Mouse (Mus musculus) kidney, postnatal 25 days (tissue): ENCODE measurements around the gene Ldb2.

ENCODE experiments used
- DNase-seq, 2 experiments: peaks; one replicate each; pipeline ENCODE4 v3.0.0; 2021; ENCODE audit warnings: mixed read lengths in 2 of 2

Gene Ldb2

DNA sequence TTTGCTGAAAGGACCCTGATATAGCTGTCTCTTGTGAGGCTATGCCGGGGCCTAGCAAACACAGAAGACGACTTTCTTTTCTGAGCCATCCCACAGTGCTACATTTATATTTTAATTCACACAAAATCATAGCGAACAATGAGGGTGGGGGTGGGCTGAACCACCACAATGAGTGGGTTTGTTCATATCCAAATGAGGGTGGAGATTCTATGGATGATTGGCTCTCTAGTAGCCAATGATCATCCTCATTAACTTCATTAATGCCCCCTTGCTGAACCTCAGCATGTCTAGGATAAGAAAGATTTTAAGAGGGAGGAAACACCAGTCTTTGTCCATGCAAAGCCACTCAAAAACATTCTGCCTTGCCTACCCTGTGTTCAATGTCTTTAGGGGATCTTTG, 156.4 kb downstream of the Ldb2 start:
- DNase-seq, result no peak

DNA sequence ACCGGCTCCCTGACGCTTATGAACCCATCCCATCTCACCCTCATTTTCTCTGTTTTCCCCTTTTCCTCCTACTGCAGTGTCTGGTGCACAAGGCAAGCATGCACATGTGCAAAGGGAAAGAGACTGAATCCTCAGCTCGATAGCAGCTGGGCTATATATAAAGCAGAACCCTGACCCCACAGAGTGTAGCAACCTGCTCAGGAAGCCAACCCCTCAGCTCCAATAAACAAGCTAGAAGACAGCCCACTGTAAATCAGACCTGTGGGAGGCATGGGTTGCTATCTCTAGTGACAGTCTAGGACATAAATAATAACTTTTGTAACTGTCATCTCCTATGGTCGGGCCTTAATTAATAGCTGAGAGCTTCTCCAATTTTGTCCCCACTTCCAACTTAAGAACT, 158.4 kb downstream of the Ldb2 start:
- DNase-seq, result no peak

- DNase-seq, result no peak
These were observed 163.9 kb downstream of the Ldb2 start for GRCm38 (mm10) chr5:44635546-44635945.

DNA sequence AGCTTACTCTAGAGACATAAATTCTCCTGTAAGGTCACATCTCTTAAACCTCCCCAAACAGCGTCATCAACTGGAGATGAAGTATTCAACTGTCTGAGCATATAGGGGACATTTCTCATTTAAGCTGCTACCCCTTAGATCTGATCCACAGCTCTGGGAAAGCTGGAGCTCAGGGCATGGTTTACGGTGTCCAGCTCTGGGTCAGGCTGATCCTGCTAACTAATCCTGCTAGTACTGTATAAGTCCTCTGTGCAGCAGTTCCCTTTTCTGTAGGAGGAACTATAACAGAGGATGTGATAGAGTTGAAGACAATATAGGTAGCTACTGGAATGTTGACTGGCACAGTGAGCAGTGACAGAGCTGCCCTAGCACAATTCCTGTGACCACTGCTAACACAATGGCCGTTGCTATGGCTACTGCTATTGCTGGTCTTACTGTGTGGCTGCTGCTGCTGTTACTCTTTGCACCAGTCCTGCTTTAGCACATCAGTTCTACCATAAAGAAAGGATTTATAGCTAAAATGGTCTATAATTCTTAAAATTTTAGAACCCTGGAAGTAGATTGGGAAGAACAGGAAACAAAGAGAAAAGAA, 170.3 kb downstream of the Ldb2 start:
- DNase-seq, result no peak

DNA sequence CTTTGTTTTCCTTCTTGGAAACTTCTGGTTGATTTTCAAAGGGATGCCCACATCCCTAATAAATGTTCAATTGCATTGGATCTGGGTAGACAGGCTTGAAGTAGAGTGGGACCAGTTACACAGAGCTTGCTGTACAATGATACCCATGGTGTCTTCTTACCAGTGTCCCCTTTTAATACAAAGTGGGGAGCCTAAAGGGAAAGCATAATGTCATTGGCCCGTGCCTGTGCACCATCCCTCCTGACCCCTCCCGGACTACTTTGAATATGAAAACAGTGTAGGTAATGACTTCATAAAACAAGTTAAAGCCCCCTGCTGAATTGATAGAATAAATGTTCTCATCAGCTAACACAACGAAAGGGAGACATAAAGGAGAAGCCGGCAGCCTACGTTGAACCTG, 172.0 kb downstream of the Ldb2 start:
- DNase-seq, result no peak

- no peak for DNase-seq
These were observed 172.6 kb downstream of the Ldb2 start for GRCm38 (mm10) chr5:44626885-44627284.

DNA sequence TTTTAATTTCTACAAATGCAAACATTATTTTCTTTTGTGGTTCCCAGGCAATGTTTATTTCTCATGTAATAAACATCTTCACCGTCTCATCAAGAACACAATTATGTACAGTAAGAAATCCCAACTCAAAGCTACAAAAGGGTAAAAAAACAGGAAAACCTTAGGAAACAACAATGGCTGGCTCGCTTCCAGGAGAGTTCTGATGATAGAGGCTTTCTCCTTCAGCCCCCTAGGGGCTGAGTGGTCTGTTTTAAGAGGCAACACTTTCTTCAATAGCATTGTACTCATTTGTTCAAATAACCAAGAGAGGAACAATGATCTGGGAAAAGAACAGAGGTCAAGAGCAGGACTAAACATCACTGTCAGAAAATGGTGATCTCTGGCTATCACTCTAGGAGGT, 173.4 kb downstream of the Ldb2 start:
- DNase-seq, result peak; percentile 79 to 91

DNA sequence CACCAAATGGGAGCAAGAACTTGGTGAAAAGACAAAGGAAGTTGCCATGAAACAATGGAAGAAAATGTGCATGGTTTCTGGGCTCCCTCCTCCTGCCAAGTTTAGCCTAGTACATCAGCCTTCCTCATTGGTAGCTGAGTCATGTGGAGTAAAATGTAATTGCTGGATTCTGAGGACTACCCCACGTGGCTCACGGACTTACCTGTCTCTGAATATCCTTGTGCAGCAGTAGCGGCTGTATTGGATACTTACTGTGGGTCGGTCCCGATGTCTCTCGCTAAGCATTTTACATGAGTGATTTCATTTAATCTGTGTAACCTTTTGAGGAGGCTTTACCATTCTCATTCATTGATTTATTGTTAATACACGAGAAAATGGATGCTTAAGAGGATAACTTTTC, 183.8 kb downstream of the Ldb2 start:
- DNase-seq, result no peak

DNA sequence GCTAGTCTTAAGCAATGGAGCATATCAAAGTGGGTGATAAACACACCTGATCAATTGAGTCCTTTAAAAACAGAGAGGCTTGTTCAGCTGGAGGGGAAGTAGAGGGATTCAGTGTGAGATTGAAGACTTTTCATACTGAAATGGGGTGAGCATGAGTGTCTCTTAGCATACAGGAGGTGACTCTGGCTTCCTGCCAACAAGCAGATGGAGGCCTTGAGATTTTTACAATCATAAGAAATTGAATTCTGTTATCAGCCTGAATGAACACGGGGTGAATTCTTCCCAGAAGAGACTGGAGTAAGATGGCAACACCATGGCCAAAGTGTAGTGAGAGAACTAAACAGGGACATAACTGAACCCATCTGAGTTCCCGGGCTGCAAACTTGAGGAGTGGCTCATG, 190.6 kb downstream of the Ldb2 start:
- DNase-seq, result peak in 1 of 2 experiments; percentile 30

DNA sequence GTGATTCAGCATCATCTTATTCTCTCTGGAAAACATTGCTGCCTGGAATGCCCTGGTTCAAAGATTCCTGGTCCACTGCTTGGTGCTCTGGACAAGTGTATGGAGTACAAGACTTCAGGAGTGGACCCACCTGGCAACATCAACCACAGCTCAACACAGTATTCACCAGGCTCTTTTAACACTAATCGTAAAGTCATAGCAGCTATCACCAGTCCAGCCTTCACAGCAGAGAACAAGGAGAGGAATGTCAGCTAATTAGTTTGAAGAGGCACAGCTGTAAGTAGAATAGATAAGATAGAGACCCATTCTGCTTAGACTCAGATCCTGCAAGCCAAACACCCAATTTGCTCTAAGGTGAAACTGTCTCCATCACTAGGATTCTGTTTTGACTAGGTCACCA, 198.1 kb downstream of the Ldb2 start:
- DNase-seq, result no peak

GRCm38 (mm10) chr5:44593522-44594218, 205.8 kb downstream of the Ldb2 start:
- peak; percentile 37 to 47 for DNase-seq

DNA sequence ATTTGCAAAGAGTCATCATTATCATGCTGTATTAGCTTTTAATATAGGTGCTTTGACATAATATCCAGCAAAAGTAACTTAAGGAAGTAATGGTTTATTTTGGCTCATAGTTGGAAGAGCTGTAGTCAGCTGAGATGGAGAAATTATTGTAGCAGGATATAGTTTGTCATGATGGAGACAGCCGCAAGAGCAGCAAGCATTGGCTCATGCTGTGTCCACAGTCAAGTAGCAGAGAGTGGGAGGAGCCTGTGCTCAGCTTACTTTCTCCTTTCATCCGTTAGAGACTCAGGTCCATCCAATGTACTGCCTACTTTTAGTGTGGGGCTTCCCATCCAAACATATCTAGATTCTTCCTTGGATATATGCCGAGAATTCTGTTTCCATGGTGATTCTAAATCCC, 208.7 kb downstream of the Ldb2 start:
- peak; percentile 32 to 58 for DNase-seq

GRCm38 (mm10) chr5:44589318-44589717, 210.2 kb downstream of the Ldb2 start:
- peak; percentile 11 to 43 for DNase-seq

- DNase-seq, result no peak
These were observed 212.9 kb downstream of the Ldb2 start for GRCm38 (mm10) chr5:44586571-44586970.

- peak; percentile 25 to 48 for DNase-seq
These were observed 219.5 kb downstream of the Ldb2 start for GRCm38 (mm10) chr5:44579899-44580459.

DNA sequence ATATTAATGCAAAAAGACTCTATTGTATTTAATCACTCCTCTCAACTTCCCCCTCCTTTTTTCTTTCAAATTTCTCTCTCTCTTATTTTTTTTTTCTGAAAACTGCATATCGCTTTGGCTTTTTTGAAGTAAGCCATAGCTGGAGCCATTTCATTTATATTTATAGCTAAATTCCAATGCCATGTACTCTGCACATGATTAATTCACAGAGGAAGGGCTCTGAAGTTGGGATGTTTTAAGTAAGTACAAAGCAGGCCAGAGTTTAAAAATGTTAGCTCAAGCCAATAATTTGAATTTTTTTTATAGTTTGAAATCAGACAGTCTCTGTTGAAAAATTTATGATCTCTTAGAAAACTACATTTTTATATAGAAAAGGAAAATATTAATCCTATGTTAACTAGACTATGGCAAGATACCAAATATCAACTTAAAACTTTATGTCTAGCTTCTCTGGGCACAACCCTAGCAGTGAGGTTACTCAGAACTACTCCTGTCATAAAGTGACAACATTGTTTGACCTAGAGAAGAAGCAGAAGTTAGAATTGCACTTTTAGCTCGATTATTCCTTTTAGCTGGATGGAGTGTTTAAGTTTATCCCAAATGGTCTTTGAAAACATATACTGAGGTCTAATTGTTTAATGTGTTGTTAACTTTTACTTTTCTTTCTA, 222.7 kb downstream of the Ldb2 start:
- DNase-seq, result no peak

DNA sequence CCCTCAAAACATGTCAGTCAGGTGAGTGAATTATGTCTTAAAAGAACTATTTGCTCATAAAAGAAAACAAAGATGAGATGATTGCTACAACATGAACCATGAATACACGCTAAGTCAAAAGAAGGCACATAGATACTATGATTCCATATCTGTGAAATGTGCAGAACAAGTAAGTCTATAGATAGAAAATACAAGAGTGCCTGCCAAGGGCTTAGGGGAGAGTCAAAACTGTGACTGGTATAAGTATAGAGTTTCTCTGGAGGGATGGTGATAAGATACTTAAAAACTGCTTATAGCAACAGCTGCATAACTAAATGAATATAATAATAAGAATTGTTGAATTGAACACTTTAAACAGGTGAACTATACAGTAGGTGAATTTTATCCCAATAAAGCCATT, 224.8 kb downstream of the Ldb2 start:
- DNase-seq, result no peak

- DNase-seq, result peak; percentile 22 to 39
These were observed 245.6 kb downstream of the Ldb2 start for GRCm38 (mm10) chr5:44553765-44554352.

GRCm38 (mm10) chr5:44553155-44553554, 246.3 kb downstream of the Ldb2 start:
- no peak for DNase-seq

- DNase-seq, result peak; percentile 33 to 67
These were observed 247.4 kb downstream of the Ldb2 start for GRCm38 (mm10) chr5:44552121-44552520.

DNA sequence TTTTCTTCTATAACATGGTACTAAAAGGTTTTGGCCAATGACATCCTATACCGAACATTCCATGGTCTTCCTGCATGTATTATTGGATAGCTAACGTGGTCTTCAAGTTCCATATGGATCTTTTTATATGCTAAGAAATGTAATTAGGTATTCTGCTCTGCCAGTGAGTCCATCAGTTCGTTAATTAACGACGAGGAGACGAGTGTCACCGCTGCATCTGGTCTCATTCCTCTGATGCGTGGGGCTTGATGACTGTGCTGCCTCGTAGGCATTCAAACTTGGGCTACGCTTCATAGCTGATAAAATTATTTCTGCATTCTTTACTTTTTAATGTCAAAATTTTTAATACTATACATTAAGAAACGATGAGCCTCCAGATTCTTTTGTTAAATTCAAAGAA, 251.0 kb downstream of the Ldb2 start:
- no peak for DNase-seq

- no peak for DNase-seq
These were observed 255.9 kb downstream of the Ldb2 start for GRCm38 (mm10) chr5:44543472-44544132.

GRCm38 (mm10) chr5:44541748-44542147, 257.7 kb downstream of the Ldb2 start:
- no peak for DNase-seq
